Mouse (Mus musculus) gastrocnemius, adult 18-20 months (tissue): ENCODE results near the gene Acaa1a. TPM values are rescaled to one million over a fixed set of nuclear protein-coding genes. Genes with fewer than 3 reads are reported as not detected.
A peak's percentile ranks its signal among the peaks of the same experiment; 100 is the strongest.
"Not testable (repeated sequence)": the region's sequence is repeated elsewhere in the genome, so short reads cannot be mapped to it uniquely, and the experiment has no call there.

Source experiments
- DNase-seq: peaks from one replicate; pipeline ENCODE4 v3.0.0; 2021; ENCODE audit warnings: low spot score
- total RNA-seq, 2 experiments: library from RNA; stranded (reverse); gene quantifications; 2 replicates each; pipeline ENCODE4 v1.2.3; 2021

Acaa1a gene
- total RNA-seq, 2 experiments from 2014 or later = 35.4 to 35.6 TPM

DNA sequence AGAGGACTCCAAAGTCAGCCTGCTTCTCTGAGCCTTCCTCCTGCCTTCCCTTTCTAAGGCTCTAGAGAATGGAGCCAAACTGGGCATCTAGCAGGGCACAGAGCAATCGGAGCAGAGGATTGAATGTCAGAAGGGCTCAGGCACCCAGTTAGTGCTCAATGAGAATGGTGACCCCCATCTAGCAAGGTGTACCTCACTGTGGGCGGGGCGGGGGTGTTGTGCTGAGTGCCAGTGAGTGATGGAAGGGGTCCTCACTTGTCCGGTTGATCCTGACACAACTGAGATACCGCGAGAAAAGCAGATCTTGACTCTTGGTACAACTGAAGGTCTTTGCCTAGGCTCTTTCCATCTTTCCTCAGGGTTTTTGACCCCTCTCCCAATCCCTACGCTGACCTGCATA, 370 bp upstream of the Acaa1a start:
- DNase-seq = no peak

DNA sequence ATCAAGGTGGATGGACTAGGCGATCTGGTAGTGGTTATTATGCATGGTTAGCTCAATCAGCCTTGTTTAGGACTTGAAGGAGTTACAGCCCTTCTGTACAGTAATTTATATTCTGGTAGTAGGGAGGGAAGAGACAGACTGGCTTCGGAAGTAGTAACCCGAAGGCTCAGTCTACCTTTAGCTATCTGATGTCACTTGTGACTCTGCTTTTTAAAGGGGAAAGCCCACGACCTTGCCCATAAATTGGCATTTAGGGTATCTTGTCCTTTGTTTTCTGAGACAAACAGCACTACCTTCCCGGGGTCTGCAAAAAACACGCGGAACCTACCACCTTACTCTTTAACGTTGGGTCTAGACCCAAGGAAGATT, 720 bp downstream of the Acaa1a start:
- no peak for DNase-seq

DNA sequence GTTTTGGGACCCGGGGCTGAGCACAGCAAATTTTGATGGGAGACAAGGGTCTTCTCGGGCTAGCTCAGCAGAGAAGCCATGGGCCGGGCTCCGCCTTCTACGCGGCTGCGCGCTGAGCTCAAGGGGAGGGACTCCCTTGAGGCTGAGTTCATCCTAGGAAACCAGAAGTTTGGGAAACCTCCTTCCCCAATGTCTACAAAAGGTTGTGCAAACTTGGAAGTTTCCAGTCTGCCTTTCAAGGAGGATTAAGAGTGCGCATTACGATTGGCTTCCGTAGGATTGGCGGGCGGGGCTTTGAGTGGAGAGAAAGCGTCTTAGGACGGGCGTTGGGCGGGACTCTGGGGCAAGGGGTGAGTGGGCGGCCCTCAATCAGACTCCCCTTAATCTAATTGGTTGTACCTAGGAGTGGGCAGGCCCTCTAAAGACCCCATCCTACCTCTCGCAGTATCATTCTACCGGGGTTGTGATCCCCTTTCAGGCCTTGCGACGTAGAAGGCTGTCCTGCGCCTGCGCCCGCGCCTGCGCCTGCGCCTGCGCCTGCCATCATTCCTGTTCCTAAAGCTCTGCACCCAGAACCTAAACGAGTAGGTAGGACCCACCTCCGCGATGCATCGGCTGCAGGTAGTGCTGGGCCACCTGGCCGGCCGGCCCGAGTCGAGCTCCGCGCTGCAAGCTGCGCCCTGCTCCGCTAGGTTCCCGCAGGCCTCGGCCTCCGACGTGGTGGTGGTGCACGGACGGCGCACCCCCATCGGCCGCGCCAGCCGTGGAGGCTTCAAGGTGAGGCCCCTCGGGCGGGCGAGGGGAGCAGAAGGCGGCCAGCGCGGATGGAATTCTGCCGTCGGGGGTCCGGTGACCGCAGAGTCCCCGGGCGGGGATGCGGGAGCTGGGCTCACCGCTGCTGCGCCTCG, 1.7 kb downstream of the Acaa1a start, which contains the start of gene Myd88:
Myd88 (minus strand) TSS at position 503 of the 908 bp plus-strand sequence.
- peak; percentile 97 for DNase-seq

DNA sequence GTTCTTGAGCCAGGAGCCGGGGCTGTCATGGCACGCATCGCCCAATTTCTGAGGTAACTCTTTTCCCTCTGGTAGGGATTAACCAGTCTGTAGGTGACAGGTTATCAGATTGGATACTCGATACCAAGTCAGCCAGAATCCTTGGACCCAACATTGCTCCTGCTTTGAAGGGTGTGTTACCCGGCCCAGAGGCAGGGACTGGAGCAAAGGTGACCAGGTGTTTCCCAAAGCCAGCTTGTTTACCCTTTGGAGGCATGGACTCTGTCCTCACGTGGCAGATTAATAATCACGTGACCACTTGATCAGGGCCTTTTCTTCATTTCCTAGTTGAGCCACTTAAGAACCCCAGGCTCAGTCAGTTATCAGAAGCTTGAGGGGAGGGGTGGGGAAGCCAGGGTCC, 3.3 kb downstream of the Acaa1a start:
- no peak for DNase-seq

DNA sequence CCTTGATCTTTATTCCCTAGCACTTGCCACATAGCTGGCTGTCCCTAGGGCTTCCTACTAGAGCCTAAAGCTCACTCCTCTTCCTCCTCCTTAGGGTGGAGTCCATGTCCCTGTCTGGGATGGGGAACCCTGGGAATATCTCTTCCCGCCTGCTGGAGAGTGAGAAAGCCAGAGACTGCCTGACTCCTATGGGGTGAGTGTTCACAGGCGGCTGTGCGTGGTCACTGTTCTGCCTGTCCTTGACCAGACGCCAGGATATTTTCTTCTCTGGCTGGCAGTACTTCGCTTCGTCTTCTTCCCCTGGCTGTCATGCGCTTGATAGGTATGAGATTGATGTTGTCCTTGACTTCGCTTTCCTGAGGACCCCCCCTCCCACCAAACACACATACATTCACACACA, 6.9 kb downstream of the Acaa1a start:
- no peak for DNase-seq

DNA sequence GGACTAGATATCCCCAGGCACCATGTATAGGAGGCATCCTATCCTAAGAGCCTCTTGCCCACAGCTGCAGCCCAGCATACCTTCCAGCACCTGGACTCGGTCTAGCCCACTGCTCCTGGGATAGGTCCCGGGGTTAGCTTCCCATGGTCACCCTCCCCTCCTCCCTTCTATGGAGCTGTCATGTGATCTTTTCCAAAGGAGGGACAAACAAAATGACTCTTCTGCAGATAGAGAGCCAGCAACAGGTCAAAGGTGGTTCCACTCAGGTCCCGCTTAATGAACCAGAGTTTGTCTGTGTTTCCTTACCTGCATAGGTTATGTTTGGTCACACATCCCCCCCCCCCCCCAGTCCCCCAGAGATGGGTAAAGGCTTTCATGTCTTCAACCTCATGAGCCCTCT, 11.1 kb downstream of the Acaa1a start:
- DNase-seq = no peak

DNA sequence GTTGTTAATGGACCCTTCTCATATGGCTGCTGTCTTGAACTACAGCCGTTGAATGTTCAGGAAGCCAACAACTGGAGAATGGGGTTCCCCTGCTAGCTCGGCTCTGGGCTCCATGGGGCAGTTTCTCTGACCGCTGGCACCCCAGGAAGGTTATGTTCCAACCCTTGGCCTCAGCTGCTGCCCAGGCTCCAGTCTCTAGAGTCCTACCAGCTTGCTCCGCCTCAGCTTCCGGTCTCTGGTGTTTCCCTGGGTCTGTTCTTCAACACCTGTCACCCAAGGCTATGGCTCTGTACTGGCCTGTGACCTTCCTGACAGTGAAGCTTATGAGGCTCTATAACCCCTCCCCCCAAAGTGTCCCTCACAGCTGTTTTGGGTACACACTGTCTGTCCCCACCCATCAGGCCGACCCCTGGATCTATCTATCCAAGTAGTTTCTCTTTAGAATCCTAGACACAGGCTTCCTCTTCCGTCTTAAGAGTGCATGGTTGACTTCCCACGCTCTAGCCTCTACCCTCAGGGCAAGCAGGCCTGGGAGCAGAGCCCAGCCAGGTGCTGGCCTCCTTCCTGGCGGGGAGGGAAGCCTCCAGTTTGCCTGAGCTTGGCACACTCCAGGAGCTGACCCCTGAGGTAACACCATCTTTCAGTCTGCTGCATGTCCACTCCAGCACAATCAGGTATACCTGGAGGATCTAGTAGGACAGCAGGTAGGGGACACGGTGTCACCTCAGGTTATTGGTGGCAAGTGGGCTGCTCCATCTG, 11.7 kb downstream of the Acaa1a start:
- DNase-seq = no peak

DNA sequence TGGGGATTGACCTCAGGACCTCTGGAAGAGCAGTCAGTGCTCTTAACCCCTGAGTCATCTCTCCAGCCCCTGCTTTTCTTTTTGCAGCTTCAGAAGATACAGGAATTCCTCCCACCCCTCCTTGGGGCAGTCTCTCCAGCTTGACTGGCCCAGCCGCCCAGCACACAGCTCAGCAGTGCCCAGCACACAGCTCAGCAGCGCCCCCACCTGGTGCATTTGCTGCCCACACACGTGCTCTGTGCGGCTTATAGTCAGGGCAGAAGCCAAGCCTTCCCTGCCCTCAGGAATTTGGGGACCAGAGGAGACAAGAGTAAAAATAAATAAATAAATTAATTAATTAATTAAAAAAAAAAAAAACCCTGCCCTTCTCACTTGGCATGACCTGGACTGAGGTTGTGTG, 12.6 kb downstream of the Acaa1a start:
- DNase-seq = peak; percentile 78

DNA sequence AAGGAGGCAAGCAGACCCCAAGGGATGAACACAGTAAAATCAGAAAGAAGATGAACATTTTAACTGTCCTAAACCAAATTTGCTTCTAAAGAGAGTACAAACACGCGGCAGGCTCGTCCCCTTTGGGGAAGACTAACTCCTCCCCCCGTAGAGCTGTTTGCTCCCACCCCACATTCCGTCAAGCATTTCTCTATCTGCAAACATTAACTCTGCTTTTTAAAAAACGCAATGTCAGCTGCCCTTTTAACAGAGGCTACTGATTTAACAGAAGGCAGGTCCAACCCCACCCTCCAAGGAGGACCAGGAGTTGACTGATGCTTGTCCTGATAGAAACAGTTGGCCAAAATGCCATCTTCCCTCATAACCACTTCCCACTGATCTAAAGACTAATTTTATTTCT, 14.4 kb downstream of the Acaa1a start:
- DNase-seq = no peak

DNA sequence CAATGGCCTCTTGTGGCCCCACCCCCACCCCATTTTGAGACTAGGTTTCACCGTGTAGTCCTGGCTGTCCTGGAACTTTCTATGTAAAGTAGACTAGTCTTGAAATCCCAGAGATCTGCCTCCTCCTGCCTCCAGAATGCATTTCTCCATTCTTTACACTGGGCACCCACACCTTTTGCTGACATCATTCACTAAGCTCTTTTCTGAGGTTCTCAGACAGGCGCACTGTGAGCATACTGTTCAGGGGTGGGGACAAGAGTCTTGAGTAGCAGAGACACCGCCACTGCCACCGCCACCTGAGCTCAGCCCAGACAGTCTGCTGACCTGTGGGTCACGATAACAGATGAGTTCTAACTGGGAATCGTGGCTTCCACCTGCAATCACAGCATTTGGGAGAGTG, 16.5 kb downstream of the Acaa1a start:
- DNase-seq = no peak

- peak; percentile 92 for DNase-seq
Observed at GRCm38 (mm10) chr9:119357331-119358057, 18.0 kb downstream of the Acaa1a start, which contains the start of gene Xylb. Xylb (plus strand) TSS chr9:119357381.

- no peak for DNase-seq
Observed at GRCm38 (mm10) chr9:119358058-119358429, 18.6 kb downstream of the Acaa1a start.

- no peak for DNase-seq
Observed at GRCm38 (mm10) chr9:119361416-119361815, 21.9 kb downstream of the Acaa1a start.

DNA sequence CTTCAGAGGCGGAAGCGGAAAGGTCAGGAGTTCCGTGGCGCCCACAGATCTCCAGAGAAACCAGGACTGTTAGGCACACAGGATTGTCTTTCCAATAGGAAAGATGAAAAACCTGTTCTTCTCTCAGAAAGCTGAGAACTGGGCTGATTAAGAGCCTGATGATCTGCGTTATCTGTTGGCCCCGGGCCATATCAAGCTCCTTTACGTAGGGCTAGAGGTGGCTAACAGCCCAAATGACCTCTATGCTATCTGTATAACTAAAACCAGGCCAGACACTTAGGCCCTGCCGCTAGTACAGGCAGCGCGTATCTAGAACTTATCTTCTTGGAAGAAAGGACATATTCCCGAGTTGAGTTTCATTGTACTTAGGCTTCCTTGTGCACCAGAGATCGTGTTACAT, 23.8 kb downstream of the Acaa1a start:
- DNase-seq = no peak

- no peak for DNase-seq
Observed at GRCm38 (mm10) chr9:119365284-119365683, 25.8 kb downstream of the Acaa1a start, which contains the start of gene Slc22a14. Slc22a14 (minus strand) TSS chr9:119365553.

GRCm38 (mm10) chr9:119368367-119368766, 28.9 kb downstream of the Acaa1a start:
- no peak for DNase-seq

DNA sequence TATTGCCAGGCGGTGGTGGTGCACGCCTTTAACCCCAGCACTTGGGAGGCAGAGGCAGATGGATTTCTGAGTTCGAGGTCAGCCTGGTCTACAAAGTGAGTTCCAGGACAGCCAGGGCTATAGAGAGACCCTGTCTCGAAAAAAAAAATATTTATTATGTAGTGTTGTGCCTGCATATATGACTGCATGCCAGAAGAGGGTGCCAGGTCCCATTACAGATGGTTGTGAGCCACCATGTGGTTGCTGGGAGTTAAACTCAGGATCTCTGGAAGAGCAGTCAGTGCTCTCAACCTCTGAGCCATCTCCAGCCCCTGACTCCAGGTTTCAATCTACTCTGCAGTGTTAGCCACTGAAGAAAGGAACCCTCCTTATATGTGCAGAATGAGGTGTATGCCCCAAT, 31.3 kb downstream of the Acaa1a start:
- not testable (repeated sequence) for DNase-seq

- DNase-seq = no peak
Observed at GRCm38 (mm10) chr9:119371251-119371650, 31.8 kb downstream of the Acaa1a start.

DNA sequence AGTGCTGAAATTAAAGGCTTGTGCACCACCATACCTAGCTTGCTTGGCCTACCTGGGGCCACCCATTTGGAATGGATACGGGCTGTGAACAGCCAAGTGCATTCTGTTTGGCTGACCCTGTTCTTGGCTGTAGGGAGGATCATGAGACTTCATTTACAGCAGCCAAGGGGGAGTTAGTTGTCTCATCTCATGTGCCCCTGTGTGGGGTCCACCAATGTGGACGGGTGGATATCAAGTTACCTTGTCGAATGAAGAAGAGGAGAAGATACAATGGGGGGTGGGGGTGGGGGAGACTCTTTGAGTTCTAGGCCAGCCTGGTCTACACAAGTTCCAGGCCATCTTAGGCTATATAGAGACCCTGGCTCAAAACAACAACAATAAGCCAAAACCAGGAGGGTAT, 35.5 kb downstream of the Acaa1a start:
- no peak for DNase-seq

GRCm38 (mm10) chr9:119375556-119375955, 36.1 kb downstream of the Acaa1a start:
- DNase-seq = no peak

- DNase-seq = no peak
Observed at GRCm38 (mm10) chr9:119378231-119378630, 38.8 kb downstream of the Acaa1a start.

- no peak for DNase-seq
Observed at GRCm38 (mm10) chr9:119382603-119383002, 43.1 kb downstream of the Acaa1a start.
